In the genomic region with DNA sequence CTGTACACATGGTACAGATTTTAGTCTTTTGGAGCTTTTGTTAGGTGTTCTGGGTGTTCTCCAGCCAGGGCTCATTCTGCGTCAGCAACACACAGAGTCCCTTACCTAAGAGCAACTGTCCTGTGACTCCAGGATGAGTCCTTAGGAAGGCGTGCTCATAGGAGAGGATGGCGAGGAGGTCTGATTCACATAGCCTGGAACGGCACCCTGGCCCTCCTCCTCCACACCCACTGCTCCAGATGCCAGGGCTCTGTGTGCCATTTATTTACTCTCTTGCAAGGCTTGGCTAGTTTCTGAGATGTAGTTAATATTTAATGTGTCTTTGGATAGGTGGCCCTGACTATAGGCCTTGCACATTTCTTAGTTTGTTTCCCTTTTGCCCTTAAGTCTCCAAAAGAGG, we compare ENCODE assay signal across 11 mouse cellular contexts. TPM values are rescaled to one million over a fixed set of nuclear protein-coding genes. Genes with fewer than 3 reads are reported as not detected.
DNase-seq lines count a peak whose midpoint lies in the region; ATAC-seq and TF ChIP-seq lines count a peak whose summit lies in the region.
"Had no signal": no experiment of that assay in that cellular context is flagged by ENCODE, and none has a peak within 500 bp of the region (broad histone marks: within the 10 kb centered on the region; RNA-seq: fewer than 3 reads in every experiment).

No protein-coding gene starts in this region.

- H3K36me3 ChIP-seq in kidney, embryonic 15.5 days = no peaks in the 10 kb centered on the region
- no peaks in the 10 kb centered on the region; the same call in 1 of the 2 replicates for H3K36me3 ChIP-seq in liver, postnatal 0 days (replicated peaks; ENCODE audit: insufficient read depth, low read length)
- H3K36me3 ChIP-seq in stomach, embryonic 16.5 days (ENCODE audit: control insufficient read depth, insufficient read depth, low read length) = no peaks in the 10 kb centered on the region

- TF ChIP-seq EP300 in liver, postnatal 0 days (IDR thresholded peaks at IDR 0.05; ENCODE audit: low read depth) = no peak

- H3K4me3 ChIP-seq in kidney, embryonic 15.5 days (replicated peaks) = peak overlapping the region; percentile 16; the same call in 1 of the 2 replicates
- peak overlapping the region; percentile 44 for H3K4me3 ChIP-seq in liver, postnatal 0 days (ENCODE audit: low read depth, low read length)
- peak overlapping the region; percentile 49 for H3K4me3 ChIP-seq in stomach, embryonic 16.5 days (replicated peaks; ENCODE audit: low read length)

- TF ChIP-seq CTCF in liver, postnatal 0 days (IDR thresholded peaks at IDR 0.05; ENCODE audit: low read depth) = no peak

- peak; percentile 61 for ATAC-seq in kidney, embryonic 15.5 days (replicated peaks; ENCODE audit: low FRiP score)
- ATAC-seq in liver, postnatal 0 days = peak; percentile 7; the same call in 1 of the 2 replicates
- peak; percentile 72 for ATAC-seq in stomach, embryonic 16.5 days (ENCODE audit: insufficient read depth, low FRiP score)

- peak; percentile 19 for DNase-seq in right cerebral cortex, postnatal 25 days
- DNase-seq in right cerebral cortex, postnatal 10 days (ENCODE audit: low spot score in 2 of 2) = no peak
- peak; percentile 27 for DNase-seq in liver, postnatal 0 days
- no peak for DNase-seq in ovary, postnatal 36 days (ENCODE audit: low spot score)
- DNase-seq in cerebellum, adult 9-11 months = no peak
- no peak for DNase-seq in cerebellum, adult 18-20 months
- DNase-seq: adrenal gland, adult 8-10 months; cerebellum, postnatal 36 days had no signal

- no peaks in the 10 kb centered on the region for H3K9me3 ChIP-seq in kidney, embryonic 15.5 days (replicated peaks)
- H3K9me3 ChIP-seq in liver, postnatal 0 days (ENCODE audit: low read length) = no peaks in the 10 kb centered on the region
- H3K9me3 ChIP-seq in stomach, embryonic 16.5 days (replicated peaks; ENCODE audit: control insufficient read depth, low read length) = no peaks in the 10 kb centered on the region

- no peaks in the 10 kb centered on the region for H3K27me3 ChIP-seq in kidney, embryonic 15.5 days
- no peaks in the 10 kb centered on the region for H3K27me3 ChIP-seq in liver, postnatal 0 days (ENCODE audit: insufficient read depth, low read length)
- H3K27me3 ChIP-seq in stomach, embryonic 16.5 days (ENCODE audit: control insufficient read depth, insufficient read depth, low read length) = no peaks in the 10 kb centered on the region

- no peak overlapping the region for H3K9ac ChIP-seq in kidney, embryonic 15.5 days
- H3K9ac ChIP-seq in liver, postnatal 0 days (replicated peaks) = no peak overlapping the region
- H3K9ac ChIP-seq in stomach, embryonic 16.5 days (ENCODE audit: low read length) = peak overlapping the region; percentile 57
- H3K9ac ChIP-seq: hindbrain, embryonic 14.5 days had no signal

- 62% methylated on average over 4 of the region's 4 CpGs for WGBS in kidney, embryonic 15.5 days
- 65% methylated on average over 4 of the region's 4 CpGs for WGBS in liver, postnatal 0 days (ENCODE audit: insufficient replicate concordance)
- 70% methylated on average over 4 of the region's 4 CpGs for WGBS in stomach, embryonic 16.5 days

- H3K4me1 ChIP-seq in kidney, embryonic 15.5 days = peaks cover 41% of the 10 kb centered on the region
- H3K4me1 ChIP-seq in liver, postnatal 0 days (ENCODE audit: insufficient read depth) = peaks cover 46% of the 10 kb centered on the region
- peaks cover 8% of the 10 kb centered on the region; the same call in 1 of the 2 replicates for H3K4me1 ChIP-seq in stomach, embryonic 16.5 days (ENCODE audit: control insufficient read depth, insufficient read depth, low read length)

- peak overlapping the region; percentile 53 for H3K4me2 ChIP-seq in kidney, embryonic 15.5 days
- H3K4me2 ChIP-seq in liver, postnatal 0 days (ENCODE audit: low read depth, low read length) = peak overlapping the region; percentile 71
- H3K4me2 ChIP-seq in stomach, embryonic 16.5 days (ENCODE audit: low read depth, low read length) = peak overlapping the region; percentile 52
- H3K4me2 ChIP-seq: hindbrain, embryonic 14.5 days had no signal

- peak overlapping the region; percentile 86 for H3K27ac ChIP-seq in kidney, embryonic 15.5 days
- H3K27ac ChIP-seq in liver, postnatal 0 days (ENCODE audit: low read depth) = peak overlapping the region; percentile 36
- H3K27ac ChIP-seq in stomach, embryonic 16.5 days (ENCODE audit: low read length) = peak overlapping the region; percentile 91
- H3K27ac ChIP-seq: hindbrain, embryonic 14.5 days had no signal

RNA-seq across cellular contexts. Expression of gene AA986860, which starts 1.9 kb away (rescaled TPM):
- 10.7 and 11.6 TPM in 2 replicates for polyA plus RNA-seq in kidney, embryonic 15.5 days (2015; fragmentation: Nextera tagmentation; extraction: Ambion mirVana)
- 1.1 and 1.4 TPM in 2 replicates for polyA plus RNA-seq in liver, postnatal 0 days (2015; fragmentation: Nextera tagmentation; extraction: Ambion mirVana)
- polyA plus RNA-seq in stomach, embryonic 16.5 days (2015; fragmentation: Nextera tagmentation; extraction: Ambion mirVana) = 44.2 and 52.0 TPM in 2 replicates

RNA-seq across cellular contexts. Expression of gene Pfkfb2, which starts 4.6 kb away (rescaled TPM):
- polyA plus RNA-seq in kidney, embryonic 15.5 days (2015; fragmentation: Nextera tagmentation; extraction: Ambion mirVana) = 8.0 and 8.2 TPM in 2 replicates
- 2.0 and 2.6 TPM in 2 replicates for polyA plus RNA-seq in liver, postnatal 0 days (2015; fragmentation: Nextera tagmentation; extraction: Ambion mirVana)
- 11.3 and 11.6 TPM in 2 replicates for polyA plus RNA-seq in stomach, embryonic 16.5 days (2015; fragmentation: Nextera tagmentation; extraction: Ambion mirVana)

RNA-seq across cellular contexts. Expression of gene Yod1, which starts 16.5 kb away (rescaled TPM):
- polyA plus RNA-seq in kidney, embryonic 15.5 days (2015; fragmentation: Nextera tagmentation; extraction: Ambion mirVana) = 11.5 TPM in 2 replicates
- 17.3 and 20.3 TPM in 2 replicates for polyA plus RNA-seq in liver, postnatal 0 days (2015; fragmentation: Nextera tagmentation; extraction: Ambion mirVana)
- polyA plus RNA-seq in stomach, embryonic 16.5 days (2015; fragmentation: Nextera tagmentation; extraction: Ambion mirVana) = 14.9 and 15.8 TPM in 2 replicates

RNA-seq across cellular contexts. Expression of gene Gm29427, which starts 18.1 kb away (rescaled TPM):
- not detected in 2 replicates for polyA plus RNA-seq in kidney, embryonic 15.5 days (2015; fragmentation: Nextera tagmentation; extraction: Ambion mirVana)
- polyA plus RNA-seq in liver, postnatal 0 days (2015; fragmentation: Nextera tagmentation; extraction: Ambion mirVana) = 0.07 TPM in 1 of 2 replicates, not detected in the other
- polyA plus RNA-seq in stomach, embryonic 16.5 days (2015; fragmentation: Nextera tagmentation; extraction: Ambion mirVana) = 0.09 TPM in 1 of 2 replicates, not detected in the other
- polyA plus RNA-seq: hindbrain, embryonic 14.5 days had no signal

Comparison
In these comparisons a context has a peak if more than half of its experiments do, and no peak if none do; other contexts are left out.
1. DNase-seq: peak in right cerebral cortex, postnatal 25 days (single experiment) and liver, postnatal 0 days (single experiment); none in right cerebral cortex, postnatal 10 days (0 of 2), ovary, postnatal 36 days (single experiment), cerebellum, adult 9-11 months (single experiment) and cerebellum, adult 18-20 months (0 of 2).
2. ATAC-seq: peak in every context shown above with its lines; median percentile 72 in stomach, embryonic 16.5 days; 61 in kidney, embryonic 15.5 days; 7 in liver, postnatal 0 days.
3. H3K27ac ChIP-seq: peak in every context shown above with its lines; median percentile 91 in stomach, embryonic 16.5 days; 86 in kidney, embryonic 15.5 days; 36 in liver, postnatal 0 days.
4. Peak in every context shown above with its lines, with median percentiles within 50 percentile points of each other: H3K4me2 ChIP-seq and H3K4me3 ChIP-seq.